Mouse (Mus musculus) erythroblast, embryonic 14.5 days (primary cell): ENCODE results near the gene Get4. TPM values are rescaled to one million over a fixed set of nuclear protein-coding genes. Genes with fewer than 3 reads are reported as not detected.

Experiments
- H3K27me3 ChIP-seq: 2 replicates; pipeline ENCODE4 v1.6.1; 2012; ENCODE audit warnings: inconsistent platforms; ENCODE audit not compliant: control insufficient read depth
- H3K36me3 ChIP-seq: 2 replicates; pipeline ENCODE4 v1.6.1; 2012; ENCODE audit warnings: mild to moderate bottlenecking, inconsistent platforms; ENCODE audit not compliant: control insufficient read depth
- H3K4me1 ChIP-seq: 2 replicates; pipeline ENCODE4 v1.6.1; 2012; ENCODE audit warnings: inconsistent platforms; ENCODE audit not compliant: control insufficient read depth
- H3K4me3 ChIP-seq: replicated peaks from 2 replicates; pipeline ENCODE3; 2012; ENCODE audit warnings: moderate library complexity, mild to moderate bottlenecking, inconsistent platforms
- H3K9me3 ChIP-seq: 2 replicates; pipeline ENCODE4 v1.6.1; 2012; ENCODE audit warnings: low read length, inconsistent platforms, mixed read lengths; ENCODE audit not compliant: control insufficient read depth
- GATA1 ChIP-seq: IDR thresholded peaks from 2 replicates; pipeline ENCODE4 v1.6.1; 2012; ENCODE audit warnings: low read length, inconsistent platforms, mixed read lengths
- TAL1 ChIP-seq: IDR thresholded peaks from 3 replicates; pipeline ENCODE4 v1.6.1; 2012; ENCODE audit warnings: low read length, inconsistent platforms, mixed read lengths
- polyA plus RNA-seq: library from polyadenylated mRNA; stranded (reverse); fragments of >175 nt; gene quantifications from 2 replicates; pipeline ENCODE4 v1.2.3, GENCODE M21; 2012

The Get4 gene
- polyA plus RNA-seq, 1 experiment, result 17.2 TPM

DNA sequence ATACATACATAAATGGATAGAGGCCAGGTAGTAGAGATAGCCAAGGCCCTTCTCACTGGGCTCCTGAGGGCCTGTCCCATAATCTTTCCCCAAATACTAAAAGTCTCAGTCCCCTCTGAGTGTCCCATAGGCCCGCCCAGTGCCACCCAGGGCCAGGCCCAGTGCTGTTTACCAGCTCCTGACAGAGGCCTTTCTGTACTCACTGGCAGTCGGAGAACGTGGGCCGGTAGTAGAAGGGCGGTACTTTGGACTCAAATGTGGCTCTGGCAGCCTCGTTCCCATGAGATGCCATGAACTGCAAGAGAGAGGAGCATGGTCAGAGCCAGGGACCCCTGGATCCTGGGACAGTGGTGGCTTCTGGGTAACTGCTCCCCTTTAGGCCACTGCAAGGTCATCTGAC, 50.0 kb downstream of the Get4 start:
- H3K4me1 ChIP-seq, result no peaks in the 10 kb centered on the region; the same call in 1 of the 2 replicates
- H3K4me3 ChIP-seq, result no peak overlapping the region
- TF ChIP-seq GATA1, result no peak
- no peak for TF ChIP-seq TAL1
- H3K36me3 ChIP-seq, result no peaks in the 10 kb centered on the region
- H3K9me3 ChIP-seq, result no peaks in the 10 kb centered on the region
- no peaks in the 10 kb centered on the region for H3K27me3 ChIP-seq

DNA sequence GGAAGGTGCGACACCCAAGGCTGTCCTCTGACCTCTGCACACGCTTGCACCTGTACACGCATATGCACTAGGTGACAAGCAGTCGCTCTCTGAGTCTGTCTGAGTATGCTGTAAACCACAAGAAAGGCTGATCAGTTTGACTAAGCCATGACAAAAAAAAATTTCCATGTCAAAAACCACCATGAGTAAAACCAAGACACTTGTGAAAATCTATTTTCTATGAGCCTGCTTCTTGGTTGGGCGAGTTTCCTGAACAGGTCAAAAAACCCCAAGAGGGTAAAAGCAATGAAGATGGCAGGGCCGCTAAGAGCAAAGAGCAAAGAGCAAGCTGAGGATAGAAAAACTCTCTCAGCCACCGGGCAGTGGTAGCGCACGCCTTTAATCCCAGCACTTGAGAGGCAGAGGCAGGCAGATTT, 51.5 kb downstream of the Get4 start:
- TF ChIP-seq GATA1 (no peak), TAL1 (no peak)
- H3K27me3 ChIP-seq, result no peaks in the 10 kb centered on the region
- H3K4me1 ChIP-seq, result no peaks in the 10 kb centered on the region; the same call in 1 of the 2 replicates
- H3K9me3 ChIP-seq, result no peaks in the 10 kb centered on the region
- no peak overlapping the region for H3K4me3 ChIP-seq
- no peaks in the 10 kb centered on the region for H3K36me3 ChIP-seq

DNA sequence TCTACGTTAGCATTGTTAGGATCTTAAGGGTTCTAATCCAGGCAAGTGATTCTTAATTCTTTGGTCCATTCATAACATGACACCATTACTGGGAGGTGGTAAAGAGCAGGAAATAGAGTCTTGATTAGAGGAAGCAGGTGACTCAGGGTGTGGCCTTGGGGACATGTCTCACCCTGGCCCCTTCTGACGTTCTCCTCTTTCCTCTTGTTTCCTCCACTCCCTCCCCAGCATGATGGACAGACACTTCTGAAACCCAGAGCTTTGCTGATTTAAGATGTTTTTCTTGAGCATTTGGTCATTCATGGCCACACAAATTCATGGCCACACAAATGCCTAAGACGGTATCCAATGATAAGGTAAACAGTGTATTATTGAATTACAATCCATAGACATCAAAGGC, 57.8 kb downstream of the Get4 start:
- H3K36me3 ChIP-seq, result no peaks in the 10 kb centered on the region
- no peak overlapping the region for H3K4me3 ChIP-seq
- peaks cover 5% of the 10 kb centered on the region for H3K4me1 ChIP-seq
- H3K9me3 ChIP-seq, result no peaks in the 10 kb centered on the region
- H3K27me3 ChIP-seq, result no peaks in the 10 kb centered on the region
- TF ChIP-seq GATA1 (no peak), TAL1 (no peak)

DNA sequence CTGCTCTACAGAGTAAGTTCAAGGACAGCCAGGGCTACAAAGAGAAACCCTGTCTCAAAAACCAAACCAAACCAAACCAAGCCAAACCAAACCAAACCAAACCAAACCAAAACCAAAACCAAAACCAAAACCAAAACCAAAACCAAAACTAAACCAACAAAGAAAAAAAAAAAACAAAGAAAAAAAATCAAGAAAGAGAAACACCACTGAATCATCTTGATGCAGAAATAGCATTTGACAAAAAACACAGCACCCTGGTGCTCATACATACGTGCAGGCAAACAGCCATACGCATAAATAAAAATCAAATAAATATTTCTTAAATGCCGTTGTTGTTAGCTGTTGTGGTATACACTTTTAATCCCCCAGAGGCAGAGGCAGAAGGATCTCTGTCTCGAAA, 58.4 kb downstream of the Get4 start:
- Histone ChIP-seq H3K27me3 (no peaks in the 10 kb centered on the region), H3K36me3 (no peaks in the 10 kb centered on the region), H3K9me3 (no peaks in the 10 kb centered on the region), H3K4me3 (no peak overlapping the region), H3K4me1 (peaks cover 5% of the 10 kb centered on the region)
- TF ChIP-seq GATA1, result no peak
- TF ChIP-seq TAL1, result no peak

DNA sequence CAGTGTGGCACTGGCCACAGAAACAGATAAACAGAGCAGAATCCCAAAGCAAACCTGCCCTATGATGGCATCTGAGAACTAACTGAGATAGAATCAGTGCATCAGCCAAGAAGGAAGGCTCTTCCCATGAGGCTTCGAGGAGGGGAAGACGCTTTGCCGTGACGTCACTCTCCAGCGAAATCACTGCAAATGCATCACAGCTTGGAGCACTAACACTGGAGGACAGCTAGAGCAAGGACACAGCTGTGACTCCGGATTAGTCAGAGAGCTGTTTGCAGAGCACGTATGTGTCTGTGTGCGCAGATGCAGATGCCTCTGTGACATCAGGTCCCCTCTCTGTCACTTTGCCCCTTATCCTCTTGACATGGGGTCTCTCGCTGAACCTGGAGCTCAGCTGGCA, 59.7 kb downstream of the Get4 start:
- TF ChIP-seq GATA1, result no peak
- Histone ChIP-seq H3K9me3 (no peaks in the 10 kb centered on the region), H3K4me1 (peaks cover 5% of the 10 kb centered on the region), H3K4me3 (no peak overlapping the region), H3K36me3 (no peaks in the 10 kb centered on the region), H3K27me3 (no peaks in the 10 kb centered on the region)

DNA sequence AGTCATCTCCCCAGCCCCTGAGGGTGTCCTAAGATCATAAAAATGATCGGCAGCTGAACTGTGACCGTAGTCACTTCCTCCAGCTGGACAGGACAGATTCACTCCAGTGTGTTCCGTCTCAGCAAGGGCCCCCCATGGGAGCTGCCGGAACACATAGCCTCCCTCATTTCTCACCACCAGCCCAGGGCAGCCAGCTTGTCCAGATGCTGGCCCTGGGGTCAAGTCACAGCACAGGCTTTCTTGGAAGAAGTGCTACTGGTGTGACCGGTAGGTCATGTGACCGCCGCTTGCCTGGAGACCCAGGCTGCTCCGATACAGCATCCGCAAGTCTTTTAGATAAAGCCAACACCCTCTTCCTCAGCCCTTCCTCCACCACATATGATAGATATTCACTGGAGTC, 61.4 kb downstream of the Get4 start:
- TF ChIP-seq TAL1 (no peak), GATA1 (no peak)
- Histone ChIP-seq H3K4me1 (peaks cover 5% of the 10 kb centered on the region), H3K36me3 (no peaks in the 10 kb centered on the region), H3K4me3 (no peak overlapping the region), H3K27me3 (no peaks in the 10 kb centered on the region), H3K9me3 (no peaks in the 10 kb centered on the region)

DNA sequence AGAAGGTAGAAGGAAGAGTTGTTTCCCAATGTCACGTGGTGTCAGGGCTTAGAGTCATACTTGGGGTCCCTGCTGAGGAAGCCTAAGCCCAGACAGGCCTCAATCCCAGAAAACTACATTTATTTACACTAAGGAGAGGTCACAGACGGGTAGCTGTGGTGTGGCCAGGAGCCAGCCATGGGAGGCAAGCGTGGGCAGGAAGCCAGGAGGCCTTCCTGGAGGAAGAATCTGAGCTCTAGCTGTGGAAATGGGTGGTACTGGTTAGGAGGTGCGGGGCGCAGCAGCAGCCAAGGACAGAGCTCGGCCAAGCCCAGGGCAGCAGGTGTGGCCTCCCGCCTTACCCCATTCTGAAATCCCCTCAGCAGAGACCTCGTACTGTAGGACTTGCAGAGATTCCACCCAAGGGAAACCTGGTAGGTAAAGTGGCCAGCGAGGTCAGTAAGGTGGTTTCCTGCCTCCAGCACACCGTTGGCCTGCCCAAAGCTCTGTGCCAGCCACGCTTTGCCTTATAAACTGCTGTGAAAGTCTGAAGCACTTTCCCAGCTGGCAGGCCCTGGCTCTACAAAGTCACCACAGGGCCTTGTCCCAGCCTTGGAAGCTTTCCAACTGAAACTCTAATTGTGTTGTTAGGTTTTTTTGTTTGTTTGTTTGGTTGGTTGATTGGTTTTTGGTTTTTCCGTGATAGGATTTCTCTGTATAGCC, 63.0 kb downstream of the Get4 start:
- peaks cover 5% of the 10 kb centered on the region for H3K4me1 ChIP-seq
- TF ChIP-seq GATA1 (no peak), TAL1 (no peak)
- H3K36me3 ChIP-seq, result no peaks in the 10 kb centered on the region
- no peak overlapping the region for H3K4me3 ChIP-seq
- no peaks in the 10 kb centered on the region for H3K9me3 ChIP-seq
- H3K27me3 ChIP-seq, result no peaks in the 10 kb centered on the region

DNA sequence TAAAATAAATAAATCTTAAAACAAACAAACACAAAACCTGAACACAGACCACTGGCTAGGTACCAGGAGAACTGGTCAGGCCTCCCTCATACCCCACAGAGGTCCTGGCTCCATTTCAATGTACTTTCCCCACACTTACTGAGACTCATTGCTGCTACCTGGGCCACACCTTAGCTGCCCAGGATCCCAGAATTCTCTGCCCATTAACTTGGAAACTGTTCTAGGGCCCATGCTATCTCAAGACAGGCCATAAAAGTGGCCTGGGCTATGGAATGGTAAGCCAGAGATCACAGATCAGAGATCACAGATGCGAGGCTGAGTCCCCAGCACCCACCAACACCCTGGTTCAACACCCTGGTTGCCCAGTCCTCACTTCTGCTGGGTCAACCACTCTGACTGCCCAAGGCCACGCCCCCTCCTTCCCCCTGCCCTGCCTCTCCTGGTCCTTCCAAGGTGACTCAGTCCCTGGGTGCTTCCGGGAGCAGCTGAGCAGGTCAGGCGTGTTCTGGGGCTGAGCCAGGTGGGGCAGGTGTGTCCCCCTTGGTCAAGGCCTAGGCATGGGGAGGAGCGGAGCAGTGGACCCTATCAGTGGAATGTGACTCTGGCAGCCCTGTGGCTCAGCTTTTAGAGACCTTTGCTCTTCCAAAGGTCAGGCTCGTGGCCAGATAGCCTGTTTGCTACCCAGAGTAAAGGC, 65.0 kb downstream of the Get4 start:
- TF ChIP-seq GATA1 (no peak), TAL1 (no peak)
- Histone ChIP-seq H3K36me3 (no peaks in the 10 kb centered on the region), H3K27me3 (no peaks in the 10 kb centered on the region), H3K9me3 (no peaks in the 10 kb centered on the region), H3K4me1 (peaks cover 5% of the 10 kb centered on the region), H3K4me3 (no peak overlapping the region)

DNA sequence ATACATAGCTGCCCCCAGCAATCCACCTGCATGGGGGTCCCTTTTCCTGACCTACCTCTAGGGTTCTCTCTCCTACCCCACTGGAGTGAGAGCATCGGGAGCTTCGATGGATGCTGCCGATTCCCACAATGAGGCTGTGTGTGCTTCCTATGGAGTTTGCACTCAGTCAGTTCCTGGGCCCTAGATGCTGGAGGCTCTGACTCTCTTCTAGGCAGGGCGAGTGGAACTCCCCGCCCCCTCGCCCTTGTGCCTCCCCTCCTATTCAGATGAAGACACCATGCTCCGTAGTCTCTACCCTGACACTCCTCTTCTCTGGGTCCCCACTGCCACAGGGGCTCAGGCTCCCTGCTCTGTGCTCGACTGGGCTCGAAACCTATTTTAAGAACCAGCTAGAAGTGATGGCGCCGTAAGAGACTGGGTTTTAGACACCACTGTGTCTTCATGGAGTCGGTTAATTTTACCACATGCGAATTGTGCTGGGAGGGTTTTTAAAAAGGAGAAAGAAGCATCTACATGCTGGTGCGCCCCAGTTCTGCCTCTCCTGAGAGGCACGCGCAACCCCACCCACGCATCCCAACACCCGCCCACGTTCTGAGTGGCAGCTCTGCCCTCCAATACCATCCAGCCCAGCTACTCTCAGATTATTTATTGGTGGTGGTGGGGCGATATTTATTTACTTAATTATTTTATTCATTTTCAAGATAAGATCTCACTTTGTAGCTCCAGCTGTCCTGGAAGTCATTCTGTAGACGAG, 65.8 kb downstream of the Get4 start:
- TF ChIP-seq GATA1 (no peak), TAL1 (no peak)
- no peak overlapping the region for H3K4me3 ChIP-seq
- H3K4me1 ChIP-seq, result peaks cover 5% of the 10 kb centered on the region
- no peaks in the 10 kb centered on the region for H3K9me3 ChIP-seq
- H3K27me3 ChIP-seq, result no peaks in the 10 kb centered on the region; the same call in 1 of the 2 replicates
- no peaks in the 10 kb centered on the region for H3K36me3 ChIP-seq

Other genes starting within 250 kb of the Get4 start
- 0.01 TPM in 1 of 2 replicates, not detected in the other for gene Prkar1b, start 102.3 kb upstream of the Get4 start, polyA plus RNA-seq
- gene Dnaaf5, start 102.1 kb upstream of the Get4 start, polyA plus RNA-seq, result 3.2 and 3.8 TPM in 2 replicates
- 0.91 and 1.2 TPM in 2 replicates for gene Sun1, start 51.7 kb upstream of the Get4 start, polyA plus RNA-seq
- gene Adap1, start 73.3 kb downstream of the Get4 start, polyA plus RNA-seq, result 0.13 and 0.17 TPM in 2 replicates
- gene Cox19, start 99.1 kb downstream of the Get4 start, polyA plus RNA-seq, result 5.5 and 10.5 TPM in 2 replicates
- 0.02 and 0.06 TPM in 2 replicates for gene Cyp2w1, start 100.3 kb downstream of the Get4 start, polyA plus RNA-seq
- gene Gpr146, start 125.4 kb downstream of the Get4 start, polyA plus RNA-seq, result 8.1 and 9.7 TPM in 2 replicates
- gene C130050O18Rik, start 153.0 kb downstream of the Get4 start, polyA plus RNA-seq, result not detected in 2 replicates
- gene Gper1, start 170.8 kb downstream of the Get4 start, polyA plus RNA-seq, result not detected in 2 replicates
- gene 3110082I17Rik, start 208.2 kb downstream of the Get4 start, polyA plus RNA-seq, result 0.69 and 0.97 TPM in 2 replicates
- gene Zfand2a, start 232.2 kb downstream of the Get4 start, polyA plus RNA-seq, result 0.60 and 0.61 TPM in 2 replicates